Mouse (Mus musculus) ovary, postnatal 14 days (tissue): ENCODE measurements around the gene 2300009A05Rik.

Experiments
- DNase-seq: peaks from one replicate; pipeline ENCODE4 v3.0.0; 2022; ENCODE audit warnings: low spot score

Gene 2300009A05Rik

DNA sequence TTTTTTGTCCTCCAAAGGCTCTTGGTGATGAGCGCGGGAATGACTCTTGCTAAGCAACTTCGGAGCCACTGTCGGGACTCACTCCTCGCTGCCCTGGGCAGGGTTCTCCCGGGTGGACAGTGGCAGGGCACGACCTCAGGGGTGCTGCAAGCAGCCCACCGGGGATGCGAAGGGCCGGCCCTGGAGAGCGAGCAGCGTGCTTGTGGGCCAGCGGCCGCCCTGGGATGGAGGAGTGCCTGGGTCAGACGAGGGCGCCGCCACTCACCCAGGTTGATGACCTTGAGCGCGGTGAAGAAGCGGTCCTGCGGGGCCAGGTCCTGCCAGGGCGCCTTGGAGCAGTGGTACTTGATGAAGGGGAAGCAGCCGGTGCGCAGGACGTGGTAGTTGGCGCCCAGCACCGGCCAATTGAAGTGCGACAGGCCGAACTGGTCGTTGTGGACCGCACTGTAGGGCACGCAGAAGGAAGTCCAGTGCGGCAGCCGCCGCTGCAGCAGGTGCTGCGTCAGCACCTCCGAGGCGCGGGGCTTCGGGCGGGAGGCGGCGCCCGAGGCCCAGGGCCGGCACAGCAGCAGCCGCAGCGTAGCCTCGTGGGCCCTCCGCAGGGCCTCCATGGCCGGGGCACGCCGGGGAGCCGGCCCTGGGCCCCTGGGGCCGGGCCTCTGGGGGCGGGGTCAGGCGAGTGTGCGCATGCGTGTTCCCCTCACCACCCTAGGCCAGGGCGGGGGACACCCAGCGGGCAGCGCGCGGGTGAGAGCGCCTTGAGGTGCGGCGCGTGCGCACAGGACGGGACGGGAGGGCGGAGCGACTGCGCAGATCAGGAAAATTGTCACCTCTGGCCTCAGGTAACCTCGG, at the start of gene 2300009A05Rik:
TSS of gene 2300009A05Rik (minus strand) at position 636 of the 852 bp plus-strand sequence.
- DNase-seq: peak; percentile 96

DNA sequence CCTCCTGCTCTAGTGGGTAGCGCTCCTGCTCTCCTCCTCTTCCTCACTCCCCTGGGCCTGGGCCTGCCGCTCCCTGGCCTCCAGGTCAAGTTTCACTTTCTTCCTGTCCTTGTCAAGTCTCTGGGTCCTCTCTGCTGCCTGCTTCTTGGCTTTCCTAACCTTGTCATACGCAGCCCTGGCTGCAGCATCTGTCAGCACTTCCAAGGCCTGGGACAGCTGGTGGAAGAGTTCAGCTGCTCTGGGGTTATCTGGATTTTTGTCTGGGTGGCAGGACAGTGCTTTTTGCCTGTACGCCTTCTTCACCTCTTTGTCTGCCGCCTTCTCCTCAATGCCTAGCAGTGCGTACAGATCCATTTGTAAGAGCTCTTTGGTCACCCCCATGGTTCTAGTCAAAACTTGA, 44.6 kb upstream of the 2300009A05Rik start:
- DNase-seq: no peak

DNA sequence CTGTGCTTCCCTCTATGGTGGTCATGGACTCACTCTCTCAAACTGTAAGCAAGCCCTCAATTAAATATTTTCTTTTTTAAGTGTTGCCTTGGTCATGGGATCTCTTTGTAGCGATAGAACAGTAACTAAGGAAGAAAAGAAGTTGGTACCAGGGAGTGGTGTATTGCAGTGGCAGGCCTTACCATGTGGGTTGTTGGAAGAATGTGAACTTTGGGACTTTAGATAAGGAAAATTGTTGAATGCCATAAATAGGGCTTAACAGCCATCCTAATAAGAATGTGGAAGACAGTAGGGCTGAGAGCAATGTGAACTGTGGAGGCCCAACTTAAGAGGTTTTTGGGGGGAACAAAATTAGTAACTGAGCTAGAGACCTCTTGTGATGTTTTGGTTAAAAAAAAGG, 31.6 kb upstream of the 2300009A05Rik start:
- DNase-seq: no peak

DNA sequence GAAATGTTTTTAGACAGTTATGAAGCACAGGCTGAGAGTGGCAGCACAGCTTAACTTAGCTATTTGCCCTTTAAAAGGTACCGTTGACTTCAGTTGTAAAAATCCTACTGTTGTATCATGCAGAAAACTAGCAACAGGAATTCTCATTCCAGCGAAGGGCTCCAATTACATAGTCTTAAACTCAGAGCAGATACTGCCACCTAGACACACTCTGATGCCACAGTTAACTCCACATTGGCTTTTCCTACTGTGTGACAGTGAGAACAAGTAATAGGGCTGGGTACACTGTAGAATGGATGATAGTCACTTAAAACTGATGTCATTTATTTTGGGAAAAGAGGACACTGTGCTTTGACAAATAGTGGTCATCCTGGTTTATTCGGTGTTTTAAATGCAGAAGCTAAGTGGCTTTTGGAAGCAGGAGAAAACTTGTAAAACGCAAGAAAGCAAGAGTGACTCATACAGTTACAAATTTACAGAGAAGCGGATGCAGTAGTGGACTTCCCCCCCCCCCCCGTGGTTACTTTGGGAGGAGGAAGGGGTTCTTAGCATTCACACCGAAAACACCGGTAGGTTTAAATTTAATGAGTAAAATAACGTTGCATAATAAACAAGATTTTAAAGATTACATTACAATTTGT, 22.2 kb upstream of the 2300009A05Rik start:
- DNase-seq: no peak

DNA sequence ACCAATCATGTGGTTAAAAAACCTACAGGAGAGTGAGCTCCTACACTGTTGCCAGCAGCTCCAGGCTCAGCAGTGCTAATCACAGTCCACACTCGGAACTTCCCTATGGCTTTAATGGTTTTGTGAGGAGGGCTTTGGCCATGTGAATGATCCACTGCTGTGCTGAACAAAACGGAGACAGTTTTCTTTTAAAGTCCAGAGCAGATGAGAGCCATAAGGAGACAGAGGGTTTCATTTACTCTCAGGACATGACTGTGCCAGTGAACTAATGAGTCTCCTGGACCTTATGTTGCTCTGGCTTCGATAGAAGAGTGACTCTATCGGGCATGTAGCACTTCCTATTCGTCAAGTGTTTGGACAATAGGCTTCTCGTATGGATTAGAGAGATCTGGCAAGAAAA, 21.4 kb upstream of the 2300009A05Rik start:
- DNase-seq: no peak

DNA sequence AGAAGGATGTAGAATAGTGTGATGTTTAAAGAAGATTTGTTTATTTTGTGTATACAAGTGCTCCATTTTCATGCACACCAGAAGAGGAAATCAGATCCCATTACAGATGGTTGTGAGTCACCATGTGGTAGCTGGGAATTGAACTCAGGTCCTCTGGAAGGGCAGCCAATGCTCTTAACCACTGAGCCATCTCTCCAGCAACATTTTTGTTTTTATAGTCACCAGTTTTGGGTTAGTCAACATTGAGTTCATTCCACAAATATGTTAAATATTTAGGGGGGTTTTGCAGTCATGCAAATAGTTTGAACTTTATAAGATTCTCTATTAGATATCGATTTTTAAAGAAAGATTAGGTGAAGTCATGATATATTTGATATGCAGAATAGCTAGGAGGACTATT, 1.1 kb upstream of the 2300009A05Rik start:
- DNase-seq: no peak

DNA sequence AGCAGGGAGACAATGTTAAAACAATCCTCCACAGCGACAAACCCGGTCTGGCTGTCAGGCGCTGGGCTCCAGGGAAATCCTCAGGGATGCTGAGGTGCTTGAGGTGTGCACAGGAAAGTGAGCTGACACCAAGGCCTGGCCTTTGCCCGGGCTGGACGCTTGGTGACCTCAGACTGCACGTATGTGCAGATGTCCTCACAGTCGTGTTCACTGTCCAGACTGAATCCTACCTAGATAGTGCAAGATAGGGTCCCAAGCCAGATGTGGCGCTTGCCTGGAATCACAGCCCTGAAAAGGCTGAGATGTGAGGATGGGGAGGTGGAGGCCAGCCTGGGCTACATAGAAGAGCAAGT, 393 bp upstream of the 2300009A05Rik start:
- DNase-seq: no peak

DNA sequence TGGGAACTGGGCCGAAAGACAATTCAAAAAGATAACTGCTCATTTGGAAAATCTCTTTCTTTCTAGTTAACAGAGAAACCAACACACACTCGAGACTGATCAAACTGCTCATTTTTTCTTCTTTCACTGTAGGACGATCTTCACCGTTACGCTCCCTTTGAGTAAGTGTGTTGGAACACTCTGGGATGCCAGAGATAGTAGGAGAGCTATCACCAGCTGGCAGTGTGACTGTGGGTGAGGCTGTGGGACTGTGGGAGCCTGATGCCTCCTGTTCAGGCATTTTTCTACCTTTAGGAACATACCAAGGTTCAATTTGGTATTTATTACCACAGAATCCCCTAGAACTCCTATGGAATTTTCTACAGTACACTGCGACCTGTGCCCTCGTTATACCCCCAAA, 3.4 kb downstream of the 2300009A05Rik start:
- no peak for DNase-seq

DNA sequence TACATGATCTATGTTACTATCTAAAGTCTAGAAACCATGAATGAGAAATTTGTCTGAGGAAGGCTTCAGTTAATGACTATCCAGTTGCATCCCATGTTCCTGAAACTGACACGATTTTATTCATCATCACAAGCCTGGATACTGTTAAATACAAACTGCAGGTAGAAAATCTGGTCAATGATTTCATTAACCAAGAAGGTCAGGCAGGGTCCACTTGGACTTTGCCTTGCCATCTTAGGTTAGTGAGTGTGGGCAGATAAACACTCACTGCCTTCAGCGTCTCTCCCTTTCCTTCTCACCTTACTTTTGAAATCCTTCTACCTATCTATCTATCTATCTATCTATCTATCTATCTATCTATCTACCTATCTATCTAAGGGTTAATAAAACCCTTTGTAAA, 7.7 kb downstream of the 2300009A05Rik start:
- no peak for DNase-seq

DNA sequence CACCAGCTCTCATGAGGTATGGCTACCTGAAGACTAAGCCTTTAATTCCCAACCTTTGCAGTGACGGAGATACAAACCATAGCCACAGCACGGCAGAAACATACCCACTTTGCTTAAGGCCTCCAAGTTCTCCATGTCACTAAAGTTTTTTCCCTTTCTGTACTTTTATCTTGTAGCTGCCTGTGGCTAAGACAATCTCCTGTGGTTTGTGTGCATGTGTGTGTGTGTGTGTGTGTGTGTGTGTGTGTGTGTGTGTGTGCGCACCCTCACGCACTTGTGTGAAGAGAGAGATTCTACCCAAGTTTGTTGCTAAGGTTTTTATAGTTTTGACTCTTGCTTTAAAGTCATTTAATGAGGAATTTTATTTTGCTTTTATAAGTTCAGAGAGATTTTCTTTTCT, 16.3 kb downstream of the 2300009A05Rik start:
- no peak for DNase-seq

DNA sequence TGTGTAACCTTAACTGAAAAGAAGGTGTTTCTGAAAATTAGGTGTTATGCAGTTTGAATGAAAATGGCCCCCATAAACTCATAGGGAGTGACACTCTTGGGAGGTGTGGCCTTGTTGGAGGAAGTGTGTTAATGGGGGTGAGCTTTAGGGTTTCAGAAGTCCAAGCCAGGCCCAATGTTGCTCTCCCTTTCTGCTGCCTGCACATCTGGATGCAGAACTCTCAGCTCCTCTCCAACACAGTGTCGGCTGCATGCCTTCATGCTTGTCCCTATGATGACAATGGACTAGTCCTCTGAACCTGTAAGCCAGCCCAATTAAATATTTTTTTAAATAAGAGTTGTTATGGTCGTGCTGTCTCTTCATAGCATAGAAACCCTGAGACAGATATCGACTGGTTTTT, 18.7 kb downstream of the 2300009A05Rik start:
- DNase-seq: no peak

DNA sequence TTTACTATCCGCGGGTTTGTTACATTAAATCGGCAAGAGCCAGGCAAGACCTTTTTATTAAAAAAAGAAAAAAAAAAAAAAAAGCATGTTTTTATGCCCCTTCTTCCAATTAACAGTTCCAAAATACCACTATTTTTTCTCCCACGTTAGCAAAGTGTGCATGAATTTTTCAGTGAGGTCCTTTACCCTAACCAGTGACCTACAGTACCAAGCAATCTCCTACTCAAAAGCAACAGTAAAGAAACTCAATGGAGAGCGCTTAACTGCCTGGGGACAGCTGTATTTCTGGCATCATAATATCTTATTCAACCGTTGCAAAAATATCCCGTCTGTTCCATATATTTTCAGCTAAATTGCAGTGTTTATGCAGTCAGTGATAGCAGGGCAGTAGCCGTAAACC, 20.9 kb downstream of the 2300009A05Rik start:
- no peak for DNase-seq

DNA sequence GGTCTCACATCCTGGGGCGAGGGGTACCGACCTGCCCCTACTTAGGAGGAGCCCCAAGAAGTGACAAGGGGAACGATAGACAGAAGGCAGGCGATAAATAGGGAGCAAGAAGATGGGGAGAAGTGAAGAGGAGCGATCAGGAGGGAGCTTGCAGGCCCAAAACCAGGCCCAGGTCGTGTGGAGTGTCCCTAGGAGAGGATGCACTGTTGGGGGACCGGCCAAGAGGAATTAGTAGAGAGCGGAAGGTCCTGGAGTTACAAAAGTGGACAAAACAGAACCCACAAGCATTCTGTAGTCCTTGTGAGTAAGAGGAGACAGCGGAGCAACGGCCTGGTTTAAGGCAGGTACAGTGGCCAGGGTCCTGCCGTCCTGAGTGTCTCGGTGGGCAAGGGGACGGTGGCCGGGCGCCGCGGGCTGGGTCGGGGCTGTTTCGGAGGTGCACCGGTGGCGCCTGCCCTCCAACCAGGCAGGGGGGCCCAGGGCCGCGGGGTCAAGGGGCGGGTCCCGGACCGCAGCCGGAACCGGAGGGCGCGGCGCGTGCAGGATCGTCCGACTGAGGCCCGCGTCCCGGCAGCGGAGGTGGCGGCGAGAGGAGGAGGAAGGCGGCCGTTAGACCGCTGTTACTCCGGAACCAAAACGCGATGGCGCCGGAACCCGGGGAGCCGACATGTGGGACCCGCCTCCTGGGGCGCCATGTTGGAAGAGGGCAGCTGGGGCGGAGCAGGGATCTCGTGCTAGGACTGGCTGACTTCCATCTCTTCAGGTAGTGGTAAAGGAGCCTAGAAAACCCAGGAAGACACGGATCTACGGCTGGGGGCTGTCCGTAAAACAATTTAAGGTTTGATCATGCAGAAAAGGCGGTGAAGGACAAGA, 21.5 kb downstream of the 2300009A05Rik start, which contains the start of gene Map2k5:
TSS of gene Map2k5 (minus strand) at position 633 of the 873 bp plus-strand sequence.
- peak; percentile 85 for DNase-seq

DNA sequence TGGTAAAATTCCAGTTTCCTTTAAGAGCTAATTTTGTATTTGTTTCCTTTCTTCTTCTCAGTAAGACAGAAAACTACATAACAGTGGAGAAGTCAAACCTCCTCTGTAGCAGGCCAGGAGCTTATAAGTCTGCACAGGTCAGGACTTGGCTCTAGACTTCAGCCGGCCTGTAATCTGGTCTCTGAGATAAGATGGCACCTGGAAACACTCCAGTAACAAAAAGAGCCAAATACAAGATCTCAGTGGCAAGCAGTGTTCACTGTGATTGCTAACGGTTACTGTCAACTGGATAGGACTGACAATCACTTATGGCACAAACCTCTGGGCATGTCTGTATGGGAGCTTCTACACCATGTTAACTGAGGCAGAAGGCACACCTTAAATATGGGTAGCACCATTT, 25.7 kb downstream of the 2300009A05Rik start:
- DNase-seq: no peak

DNA sequence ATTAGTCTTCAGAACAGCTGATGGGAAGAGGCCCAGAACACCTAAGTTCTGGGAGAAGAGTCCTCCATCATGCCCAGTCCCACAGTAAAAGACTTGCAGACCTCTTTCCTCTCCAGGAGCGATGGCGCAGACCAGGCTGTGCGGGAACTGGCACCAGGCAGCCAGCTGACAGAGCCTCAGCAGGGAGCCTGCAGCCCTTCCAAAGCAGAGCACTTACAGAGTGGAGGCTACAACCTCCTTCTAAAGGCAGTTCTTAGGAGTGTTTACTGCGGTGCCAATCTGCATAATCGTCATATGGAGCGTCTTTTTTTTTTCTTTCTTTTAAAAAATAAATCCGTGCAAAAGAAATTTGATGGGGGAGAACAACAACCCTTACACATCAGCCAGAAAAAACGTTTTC, 26.5 kb downstream of the 2300009A05Rik start:
- no peak for DNase-seq

DNA sequence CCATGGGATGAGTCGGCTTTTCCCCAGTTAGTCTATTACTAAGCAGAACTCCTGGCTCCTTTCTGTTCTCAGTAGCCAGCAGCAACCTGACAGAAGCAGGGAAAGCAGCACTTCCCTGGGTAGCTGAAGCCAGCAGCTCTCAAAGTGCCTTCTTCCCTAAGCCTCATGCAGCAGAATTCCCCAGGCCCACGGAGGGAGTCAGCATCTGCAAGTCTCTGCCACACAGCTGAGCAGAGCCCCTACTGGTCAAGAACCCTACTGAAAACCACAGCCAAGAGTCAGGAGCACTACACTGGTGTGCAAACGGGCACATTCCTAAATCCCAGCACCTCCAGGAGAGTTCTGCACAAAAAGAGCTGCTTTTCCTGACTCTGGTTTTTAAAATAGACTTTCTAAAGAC, 38.6 kb downstream of the 2300009A05Rik start:
- no peak for DNase-seq

DNA sequence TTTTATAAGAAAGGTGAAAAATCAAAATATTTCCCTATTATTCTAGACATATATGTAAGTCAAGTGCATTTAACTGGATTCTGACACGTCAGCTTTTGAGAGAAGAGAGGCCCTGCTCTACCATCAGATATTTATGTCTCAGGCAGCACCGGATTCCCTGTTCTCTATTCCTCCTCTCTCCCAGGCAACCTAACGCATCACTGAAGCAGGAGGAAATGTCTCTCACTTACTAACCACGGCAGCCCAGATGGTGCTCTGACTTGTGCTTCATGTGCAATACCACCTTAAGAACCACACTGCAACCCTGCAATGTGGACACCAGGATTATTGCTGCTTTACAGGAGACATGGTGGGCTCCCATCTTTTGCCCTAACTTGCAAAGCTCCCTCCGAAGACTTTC, 40.0 kb downstream of the 2300009A05Rik start:
- DNase-seq: no peak

DNA sequence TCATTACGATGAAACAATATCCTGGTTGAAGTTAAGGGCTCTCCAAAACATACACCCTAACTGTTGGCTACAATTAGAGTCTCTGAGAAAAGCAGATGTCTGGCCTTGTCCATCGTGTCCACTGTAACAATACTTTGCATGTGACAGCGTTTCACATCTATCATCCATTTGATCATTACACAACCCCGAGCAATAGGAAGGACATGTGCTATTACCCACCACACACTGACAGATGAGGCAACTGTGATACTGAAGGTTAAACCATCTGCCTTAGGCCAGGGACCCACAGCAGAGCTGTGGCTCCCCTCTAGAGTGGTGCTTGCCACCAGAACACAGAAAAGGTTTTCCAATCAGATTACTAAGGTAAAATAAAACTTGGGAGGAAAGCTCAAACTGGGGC, 42.3 kb downstream of the 2300009A05Rik start:
- no peak for DNase-seq

DNA sequence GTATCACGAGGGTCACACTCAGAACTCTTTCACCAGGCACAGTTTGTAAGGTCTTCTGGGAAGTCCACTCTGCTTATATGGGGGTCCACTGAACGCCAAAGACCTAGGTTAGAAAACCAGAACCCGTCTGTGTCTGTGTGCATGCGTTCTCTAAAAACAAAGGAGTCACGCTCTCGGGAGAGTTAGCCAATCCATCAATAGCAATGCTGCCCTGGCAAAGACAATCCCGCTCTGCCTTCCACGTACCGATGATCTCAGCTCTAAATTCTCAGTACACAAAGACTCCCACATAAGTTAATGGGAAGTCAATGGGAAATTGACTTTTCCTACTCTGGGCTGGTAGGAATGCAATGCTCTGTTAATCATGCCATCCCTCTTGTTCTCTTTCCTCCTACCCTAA, 42.8 kb downstream of the 2300009A05Rik start:
- no peak for DNase-seq

DNA sequence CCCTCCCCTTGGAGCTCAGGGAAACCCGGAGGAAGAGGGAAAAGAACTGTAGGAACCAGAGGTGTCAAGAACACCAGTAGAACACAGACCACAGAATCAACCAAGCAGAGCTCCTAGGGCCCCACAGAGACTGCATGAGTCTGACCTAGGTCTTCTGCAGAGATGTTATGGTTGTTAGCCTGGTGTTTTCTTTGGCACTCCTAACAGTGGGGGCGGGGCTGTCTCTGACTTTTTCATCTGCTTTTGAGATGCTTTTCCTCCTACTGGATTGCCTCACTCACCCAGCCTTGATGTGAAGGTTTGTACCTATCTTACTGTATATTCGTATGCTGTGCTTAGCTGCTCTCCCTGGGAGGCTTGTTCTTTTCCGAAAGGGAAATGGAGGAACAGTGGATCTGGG, 44.9 kb downstream of the 2300009A05Rik start:
- DNase-seq: no peak

DNA sequence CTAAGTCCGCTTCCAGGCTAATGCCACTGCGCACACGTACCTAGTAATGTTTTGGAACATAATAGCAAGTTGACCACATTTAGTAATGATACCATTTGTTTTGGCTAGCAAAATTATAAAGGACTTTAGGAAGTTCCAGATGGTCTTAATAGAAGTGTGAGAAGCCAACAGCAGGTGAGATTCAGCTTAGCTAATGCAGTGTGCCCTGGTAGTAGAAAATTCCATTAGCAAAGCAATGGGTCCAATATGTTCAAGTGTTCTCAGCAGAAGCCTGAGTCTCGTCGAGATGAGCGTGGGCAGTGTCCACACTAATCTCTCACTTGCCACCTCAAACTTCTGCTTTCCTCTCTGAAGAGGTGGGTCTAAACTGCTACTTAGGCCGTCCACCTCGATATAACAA, 49.0 kb downstream of the 2300009A05Rik start:
- DNase-seq: no peak

DNA sequence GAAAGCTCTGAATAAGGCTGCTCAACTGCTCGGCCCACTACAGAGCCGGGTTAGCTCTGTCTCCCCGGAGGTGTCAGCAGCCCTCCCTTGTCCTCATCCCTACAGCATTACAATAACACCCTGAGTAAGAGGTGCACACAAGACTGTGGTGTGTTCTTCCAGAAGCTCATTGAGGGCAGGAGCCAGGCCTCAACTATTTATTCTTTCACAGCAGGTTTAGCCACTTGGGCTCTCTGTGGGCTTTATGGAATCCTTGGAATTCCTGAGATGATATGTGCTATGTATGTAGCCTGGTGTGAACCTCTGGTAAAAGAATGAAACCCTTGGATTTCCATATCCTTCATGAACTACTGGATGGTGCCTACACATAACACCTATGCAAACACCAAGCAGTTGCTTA, 49.8 kb downstream of the 2300009A05Rik start:
- no peak for DNase-seq

DNA sequence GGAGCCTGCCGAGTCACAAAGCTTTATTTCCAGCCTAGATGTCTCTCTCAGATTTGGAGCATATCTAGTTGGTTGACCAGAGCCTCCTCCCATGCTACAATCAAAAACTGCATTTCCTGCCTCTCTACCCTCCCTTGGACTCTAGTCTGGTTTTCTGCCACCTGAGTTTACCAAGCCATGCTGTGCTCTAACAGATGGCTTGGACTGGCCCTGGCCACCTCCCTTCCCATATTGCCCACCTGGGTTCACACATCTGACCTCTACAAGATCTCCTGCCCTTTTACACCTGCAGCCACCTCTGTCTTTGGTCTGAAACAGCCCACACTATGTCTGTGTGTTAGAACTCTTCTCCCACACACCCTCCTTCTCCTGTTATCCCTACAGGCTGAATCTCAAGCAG, 50.9 kb downstream of the 2300009A05Rik start:
- DNase-seq: no peak
